Mouse (Mus musculus) thymus, postnatal 10 days (tissue): Measurements from ENCODE around the gene Setdb2.

ENCODE experiments used
- DNase-seq, 2 experiments: peaks; one replicate each; pipeline ENCODE4 v3.0.0; 2021; ENCODE audit warnings: low spot score in 2 of 2

Setdb2 gene

DNA sequence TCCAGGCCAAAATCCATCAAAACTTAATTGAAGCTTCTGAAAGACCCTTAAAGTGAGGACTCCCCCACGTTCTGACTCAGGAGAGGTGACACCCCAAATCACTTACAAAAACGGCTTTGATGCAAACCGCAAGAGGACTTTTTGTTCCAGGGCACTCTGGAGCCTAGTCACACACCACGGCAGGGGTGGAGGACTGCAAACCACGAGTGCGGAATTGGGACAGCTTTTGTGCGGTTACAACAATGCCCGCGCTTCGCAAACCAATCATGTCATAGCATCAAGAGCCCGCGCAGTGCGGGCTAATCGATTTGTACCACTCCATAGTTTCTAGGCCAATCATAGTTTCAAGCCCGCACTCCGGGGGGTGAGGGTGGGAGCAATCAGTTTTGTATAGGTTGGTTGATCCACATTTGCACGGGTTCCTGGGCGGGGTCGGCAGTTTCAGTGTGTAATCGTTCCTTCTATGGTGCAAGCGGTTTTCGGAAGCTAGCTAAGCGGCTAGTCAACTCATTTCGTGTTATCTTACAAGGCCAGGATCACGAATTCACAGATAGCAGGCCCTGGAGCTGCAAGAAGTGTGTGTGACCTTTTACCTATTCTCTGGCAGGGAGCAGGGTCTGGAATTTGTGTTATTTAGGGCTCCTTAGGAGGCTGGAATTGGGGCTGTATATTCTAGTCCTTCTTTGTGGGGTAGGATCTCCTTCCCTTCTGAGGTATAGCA, 70.2 kb downstream of the Setdb2 start:
- no peak for DNase-seq

GRCm38 (mm10) chr14:59366386-59367105, 74.1 kb downstream of the Setdb2 start:
- DNase-seq: no peak

- no peak for DNase-seq
These were observed 75.4 kb downstream of the Setdb2 start, which contains the start of gene Phf11d for GRCm38 (mm10) chr14:59365244-59365644. TSS of gene Phf11d (minus strand) at chr14:59365470.
